Mouse (Mus musculus) liver, embryonic 14.5 days (tissue): ENCODE measurements around the gene 4933427D14Rik. TPM values are rescaled to one million over a fixed set of nuclear protein-coding genes. Genes with fewer than 3 reads are reported as not detected.

Experiments
- ATAC-seq: fragments of 200-750 bp; cut with Nextera tagmentation; 2 replicates; pipeline ENCODE4 v1.8.0; 2017; ENCODE audit warnings: moderate number of reproducible peaks, mild to moderate bottlenecking, moderate library complexity; ENCODE audit not compliant: insufficient read depth
- DNase-seq, 3 experiments: peaks; one replicate each; pipeline ENCODE4 v3.0.0-alpha.2; 2012 to 2013; ENCODE audit warnings: low read depth in 3 of 3, low spot score in 3 of 3
- H3K27ac ChIP-seq: fragments of 300-500 bp; sonication (generic); 2 replicates; pipeline ENCODE4 v1.5.1; 2014; ENCODE audit warnings: moderate library complexity, mild to moderate bottlenecking, control low read depth, inconsistent platforms
- H3K27me3 ChIP-seq: fragments of 300-500 bp; sonication (generic); 2 replicates; pipeline ENCODE4 v1.6.1; 2014; ENCODE audit warnings: mild to moderate bottlenecking, low read length, moderate library complexity; ENCODE audit not compliant: control insufficient read depth, insufficient read depth
- H3K36me3 ChIP-seq: fragments of 300-500 bp; sonication (generic); replicated peaks from 2 replicates; pipeline ENCODE4 v1.6.1; 2014; ENCODE audit warnings: low read depth; ENCODE audit not compliant: control insufficient read depth, insufficient read depth
- H3K4me1 ChIP-seq, 2 experiments: fragments of 200-500 bp in 1 of 2; fragments of 300-500 bp in 1 of 2; sonication (generic) in 1 of 2; replicated peaks; 2 replicates each; pipeline ENCODE4 v1.6.1; 2012 to 2014; ENCODE audit warnings: antibody characterized with exemption in 1 of 2, inconsistent platforms in 1 of 2, low read length in 1 of 2; ENCODE audit not compliant: control insufficient read depth in 2 of 2, insufficient read depth in 2 of 2
- H3K4me2 ChIP-seq: fragments of 300-500 bp; sonication (generic); 2 replicates; pipeline ENCODE4 v1.6.1; 2014; ENCODE audit warnings: low read depth, mild to moderate bottlenecking, control low read depth, moderate library complexity
- H3K4me3 ChIP-seq, 2 experiments: fragments of 200-500 bp in 1 of 2; fragments of 300-500 bp in 1 of 2; sonication (generic) in 1 of 2; 2 replicates each; pipeline ENCODE4 v1.5.1; 2012 to 2014; ENCODE audit warnings: low read depth in 2 of 2, low read length in 2 of 2, mild to moderate bottlenecking in 2 of 2, control low read depth in 1 of 2, inconsistent platforms in 1 of 2, moderate library complexity in 1 of 2; ENCODE audit not compliant: insufficient read depth in 1 of 2
- H3K9ac ChIP-seq: fragments of 300-500 bp; sonication (generic); replicated peaks from 2 replicates; pipeline ENCODE4 v1.6.1; 2014; ENCODE audit warnings: mild to moderate bottlenecking, control low read depth, moderate library complexity
- H3K9me3 ChIP-seq: fragments of 300-500 bp; sonication (generic); 2 replicates; pipeline ENCODE4 v1.6.1; 2016; ENCODE audit warnings: low read length, mixed read lengths; ENCODE audit not compliant: control insufficient read depth
- CTCF ChIP-seq: IDR thresholded peaks from 2 replicates; pipeline ENCODE4 v1.5.1; 2016; ENCODE audit warnings: antibody characterized with exemption, low read depth, control low read depth
- EP300 ChIP-seq: IDR thresholded peaks from 2 replicates; pipeline ENCODE4 v1.6.1; 2016; ENCODE audit warnings: antibody characterized with exemption, low read depth
- WGBS: fragments of 180-500 bp; shearing (Covaris S2); extraction: QIAGEN DNeasy Blood & Tissue Kit; methylation state at CpG from one replicate; pipeline ENCODE4 v1.1.7; 2014; ENCODE audit not compliant: insufficient replicate concordance; 5-methylcytosine and 5-hydroxymethylcytosine counted together
- polyA plus RNA-seq, 2 experiments: library from polyadenylated mRNA; depleted of rRNA in 1 of 2; stranded (reverse) in 1 of 2; unstranded in 1 of 2; fragments of >200 nt; fragmentation: Nextera tagmentation in 1 of 2; extraction: Ambion mirVana in 1 of 2; gene quantifications; 2 replicates each; pipeline versions ENCODE4 v1.2.1 to v1.2.3; 2012 to 2014

4933427D14Rik gene
- polyA plus RNA-seq, 2 experiments: 2.3 to 2.8 TPM

- TF ChIP-seq CTCF: no peak
- no peak for TF ChIP-seq EP300
- no peaks in the 10 kb centered on the region for H3K36me3 ChIP-seq
- H3K9me3 ChIP-seq: no peaks in the 10 kb centered on the region
- no peak overlapping the region for H3K4me3 ChIP-seq
- no peak overlapping the region for H3K27ac ChIP-seq
- H3K4me2 ChIP-seq: no peak overlapping the region
- ATAC-seq (no peak), DNase-seq (no peak)
- no peak overlapping the region for H3K9ac ChIP-seq
- H3K27me3 ChIP-seq: peaks cover 15% of the 10 kb centered on the region
- 15% methylated on average over 11 of the region's 11 CpGs for WGBS
- H3K4me1 ChIP-seq: 0 out of 4 replicates have a peak, but pooled peaks cover 0 to 2% of the 10 kb centered on the region in 2 experiments
Observed at GRCm38 (mm10) chr11:72130021-72130420, 77.2 kb downstream of the 4933427D14Rik start.

GRCm38 (mm10) chr11:72129032-72129894 is 78.0 kb downstream of the 4933427D14Rik start:
- Histone ChIP-seq H3K27ac (no peak overlapping the region), H3K4me3 (no peak overlapping the region), H3K4me1 (0 out of 4 replicates have a peak, but pooled peaks cover 0 to 2% of the 10 kb centered on the region in 2 experiments), H3K4me2 (no peak overlapping the region), H3K27me3 (peaks cover 7% of the 10 kb centered on the region), H3K9ac (no peak overlapping the region), H3K36me3 (no peaks in the 10 kb centered on the region), H3K9me3 (no peaks in the 10 kb centered on the region)
- TF ChIP-seq CTCF (no peak), EP300 (no peak)
- 45% methylated on average over 8 of the region's 8 CpGs for WGBS
- ATAC-seq (no peak), DNase-seq (no peak)

GRCm38 (mm10) chr11:72127450-72128189 is 79.6 kb downstream of the 4933427D14Rik start:
- Histone ChIP-seq H3K9ac (no peak overlapping the region), H3K27me3 (no peaks in the 10 kb centered on the region; the same call in 1 of the 2 replicates), H3K9me3 (no peaks in the 10 kb centered on the region), H3K4me3 (no peak overlapping the region), H3K36me3 (no peaks in the 10 kb centered on the region), H3K4me1 (0 out of 4 replicates have a peak, but pooled peaks cover 0 to 2% of the 10 kb centered on the region in 2 experiments), H3K27ac (no peak overlapping the region), H3K4me2 (no peak overlapping the region)
- 51% methylated on average over 5 of the region's 5 CpGs for WGBS
- ATAC-seq: no peak
- DNase-seq: no peak
- TF ChIP-seq CTCF (no peak), EP300 (no peak)

GRCm38 (mm10) chr11:72125781-72126180 is 81.5 kb downstream of the 4933427D14Rik start:
- no peak overlapping the region for H3K9ac ChIP-seq
- H3K27ac ChIP-seq: no peak overlapping the region
- no peaks in the 10 kb centered on the region for H3K9me3 ChIP-seq
- 0 out of 4 replicates have a peak, but pooled peaks cover 0 to 2% of the 10 kb centered on the region in 2 experiments for H3K4me1 ChIP-seq
- no peak overlapping the region for H3K4me3 ChIP-seq
- WGBS: 53% methylated on average over 3 of the region's 3 CpGs
- no peak for ATAC-seq
- H3K27me3 ChIP-seq: no peaks in the 10 kb centered on the region
- TF ChIP-seq EP300 (no peak), CTCF (no peak)
- no peak for DNase-seq
- H3K4me2 ChIP-seq: no peak overlapping the region
- no peaks in the 10 kb centered on the region for H3K36me3 ChIP-seq

- Histone ChIP-seq H3K9me3 (no peaks in the 10 kb centered on the region), H3K4me2 (no peak overlapping the region), H3K4me1 (no peaks in the 10 kb centered on the region), H3K4me3 (no peak overlapping the region), H3K9ac (no peak overlapping the region), H3K27ac (no peak overlapping the region), H3K36me3 (no peaks in the 10 kb centered on the region), H3K27me3 (no peaks in the 10 kb centered on the region)
- no peak for DNase-seq
- ATAC-seq: no peak
- TF ChIP-seq EP300: no peak
- no peak for TF ChIP-seq CTCF
- WGBS: 51% methylated on average over 4 of the region's 4 CpGs
Observed at GRCm38 (mm10) chr11:72123531-72123930, 83.7 kb downstream of the 4933427D14Rik start.
